ENCODE assay signal across 14 mouse cellular contexts in genomic region chr15:12907962-12908719, GRCm38 (mm10).
DNase-seq lines count a peak whose midpoint lies in the region; ATAC-seq and TF ChIP-seq lines count a peak whose summit lies in the region.
"Had no signal": no experiment of that assay in that cellular context is flagged by ENCODE, and none has a peak within 500 bp of the region (broad histone marks: within the 10 kb centered on the region; RNA-seq: fewer than 3 reads in every experiment).

No protein-coding gene starts in this region.

- H3K27ac ChIP-seq in forebrain, embryonic 16.5 days (ENCODE audit: low read length) = no peak overlapping the region
- no peak overlapping the region for H3K27ac ChIP-seq in forebrain, embryonic 12.5 days
- H3K27ac ChIP-seq in hindbrain, postnatal 0 days = no peak overlapping the region
- H3K27ac ChIP-seq in hindbrain, embryonic 13.5 days = no peak overlapping the region
- peak overlapping the region; percentile 14; the same call in 1 of the 2 replicates for H3K27ac ChIP-seq in liver, embryonic 13.5 days
- H3K27ac ChIP-seq: embryonic facial prominence, embryonic 12.5 days; kidney, postnatal 0 days; limb, embryonic 12.5 days; macrophage had no signal

- WGBS in forebrain, embryonic 16.5 days = 78% methylated on average over 19 of the region's 19 CpGs
- 83% methylated on average over 19 of the region's 19 CpGs for WGBS in forebrain, embryonic 12.5 days
- 83% methylated on average over 19 of the region's 19 CpGs for WGBS in hindbrain, postnatal 0 days
- WGBS in hindbrain, embryonic 13.5 days = 90% methylated on average over 19 of the region's 19 CpGs
- 71% methylated on average over 19 of the region's 19 CpGs for WGBS in liver, embryonic 13.5 days (ENCODE audit: insufficient replicate concordance)

- no peaks in the 10 kb centered on the region for H3K27me3 ChIP-seq in forebrain, embryonic 16.5 days (replicated peaks; ENCODE audit: control insufficient read depth, insufficient read depth, low read length)
- H3K27me3 ChIP-seq in forebrain, embryonic 12.5 days = no peaks in the 10 kb centered on the region
- H3K27me3 ChIP-seq in hindbrain, postnatal 0 days (ENCODE audit: insufficient read depth, low read length) = no peaks in the 10 kb centered on the region
- H3K27me3 ChIP-seq in hindbrain, embryonic 13.5 days = no peaks in the 10 kb centered on the region
- H3K27me3 ChIP-seq in G1E (ENCODE audit: insufficient read depth, low read length) = no peaks in the 10 kb centered on the region
- no peaks in the 10 kb centered on the region for H3K27me3 ChIP-seq in liver, embryonic 13.5 days
- H3K27me3 ChIP-seq: embryonic facial prominence, embryonic 12.5 days; limb, embryonic 12.5 days had no signal

- no peak for TF ChIP-seq CTCF in hindbrain, postnatal 0 days (IDR thresholded peaks at IDR 0.05; ENCODE audit: low read depth)
- TF ChIP-seq CTCF in G1E (IDR thresholded peaks at IDR 0.05; ENCODE audit: low read depth, low read length) = no peak

- H3K4me3 ChIP-seq in forebrain, embryonic 16.5 days (replicated peaks; ENCODE audit: low read length) = no peak overlapping the region
- no peak overlapping the region for H3K4me3 ChIP-seq in forebrain, embryonic 12.5 days (replicated peaks)
- H3K4me3 ChIP-seq in hindbrain, postnatal 0 days (ENCODE audit: low read length) = no peak overlapping the region
- H3K4me3 ChIP-seq in hindbrain, embryonic 13.5 days = no peak overlapping the region
- no peak overlapping the region; the same call in 1 of the 2 replicates for H3K4me3 ChIP-seq in G1E (ENCODE audit: low read depth, low read length)
- no peak overlapping the region for H3K4me3 ChIP-seq in liver, embryonic 13.5 days (replicated peaks)
- H3K4me3 ChIP-seq: embryonic facial prominence, embryonic 12.5 days; limb, embryonic 12.5 days had no signal

- no peaks in the 10 kb centered on the region for H3K9me3 ChIP-seq in forebrain, embryonic 16.5 days (ENCODE audit: control insufficient read depth, low read length)
- H3K9me3 ChIP-seq in forebrain, embryonic 12.5 days = no peaks in the 10 kb centered on the region
- H3K9me3 ChIP-seq in hindbrain, postnatal 0 days (ENCODE audit: low read length) = no peaks in the 10 kb centered on the region
- no peaks in the 10 kb centered on the region for H3K9me3 ChIP-seq in hindbrain, embryonic 13.5 days
- H3K9me3 ChIP-seq in G1E (replicated peaks) = no peaks in the 10 kb centered on the region
- no peaks in the 10 kb centered on the region for H3K9me3 ChIP-seq in liver, embryonic 13.5 days (replicated peaks)
- H3K9me3 ChIP-seq: embryonic facial prominence, embryonic 12.5 days; limb, embryonic 12.5 days had no signal

- no peak for DNase-seq in hindbrain, postnatal 0 days (ENCODE audit: low spot score)
- peak; percentile 59 for DNase-seq in G1E (ENCODE audit: low spot score)
- peak; percentile 33 for DNase-seq in liver, embryonic 13.5 days
- no peak for DNase-seq in urinary bladder, adult 2 months (ENCODE audit: low spot score)
- DNase-seq in adrenal gland, postnatal 36 days = no peak
- DNase-seq: adrenal gland, postnatal 10 days; cerebellum, postnatal 25 days had no signal

- peak; percentile 24 for ATAC-seq in forebrain, embryonic 16.5 days
- ATAC-seq in forebrain, embryonic 12.5 days (ENCODE audit: low FRiP score) = no peak
- ATAC-seq in hindbrain, postnatal 0 days = peak; percentile 22; the same call in 1 of the 2 replicates
- no peak for ATAC-seq in hindbrain, embryonic 13.5 days (ENCODE audit: low FRiP score)
- peak; percentile 86 for ATAC-seq in G1E (ENCODE audit: extremely low read depth, insufficient number of reproducible peaks, low FRiP score, poor library complexity, severe bottlenecking)
- peak; percentile 78 for ATAC-seq in liver, embryonic 13.5 days (ENCODE audit: low read depth)

- no peak overlapping the region for H3K9ac ChIP-seq in forebrain, embryonic 16.5 days (replicated peaks; ENCODE audit: low read depth, low read length)
- no peak overlapping the region for H3K9ac ChIP-seq in forebrain, embryonic 12.5 days
- no peak overlapping the region for H3K9ac ChIP-seq in hindbrain, postnatal 0 days (replicated peaks; ENCODE audit: low read length)
- H3K9ac ChIP-seq in hindbrain, embryonic 13.5 days = no peak overlapping the region
- H3K9ac ChIP-seq in liver, embryonic 13.5 days = no peak overlapping the region
- H3K9ac ChIP-seq: embryonic facial prominence, embryonic 12.5 days; limb, embryonic 12.5 days had no signal

- H3K4me2 ChIP-seq in forebrain, embryonic 16.5 days (ENCODE audit: low read length) = no peak overlapping the region
- H3K4me2 ChIP-seq in forebrain, embryonic 12.5 days = no peak overlapping the region
- H3K4me2 ChIP-seq in hindbrain, postnatal 0 days (ENCODE audit: low read depth, low read length) = no peak overlapping the region
- no peak overlapping the region for H3K4me2 ChIP-seq in hindbrain, embryonic 13.5 days
- H3K4me2 ChIP-seq in liver, embryonic 13.5 days = no peak overlapping the region
- H3K4me2 ChIP-seq: embryonic facial prominence, embryonic 12.5 days; limb, embryonic 12.5 days had no signal

- H3K4me1 ChIP-seq in forebrain, embryonic 16.5 days (replicated peaks; ENCODE audit: control insufficient read depth, insufficient read depth, low read length) = peaks cover 13% of the 10 kb centered on the region
- H3K4me1 ChIP-seq in forebrain, embryonic 12.5 days = no peaks in the 10 kb centered on the region
- H3K4me1 ChIP-seq in hindbrain, postnatal 0 days (ENCODE audit: insufficient read depth, low read length) = no peaks in the 10 kb centered on the region
- no peaks in the 10 kb centered on the region for H3K4me1 ChIP-seq in hindbrain, embryonic 13.5 days (replicated peaks)
- H3K4me1 ChIP-seq in G1E (ENCODE audit: insufficient read depth, low read depth, low read length) = peaks cover 42% of the 10 kb centered on the region
- H3K4me1 ChIP-seq in liver, embryonic 13.5 days (replicated peaks) = peaks cover 9% of the 10 kb centered on the region
- H3K4me1 ChIP-seq: limb, embryonic 12.5 days had no signal

- H3K36me3 ChIP-seq in forebrain, embryonic 16.5 days (ENCODE audit: control insufficient read depth, insufficient read depth) = peaks cover 12% of the 10 kb centered on the region
- H3K36me3 ChIP-seq in forebrain, embryonic 12.5 days (replicated peaks) = peaks cover 55% of the 10 kb centered on the region
- peaks cover 21% of the 10 kb centered on the region; the same call in 1 of the 2 replicates for H3K36me3 ChIP-seq in hindbrain, postnatal 0 days (ENCODE audit: insufficient read depth, low read length)
- H3K36me3 ChIP-seq in hindbrain, embryonic 13.5 days = peaks cover 38% of the 10 kb centered on the region
- peaks cover 81% of the 10 kb centered on the region for H3K36me3 ChIP-seq in G1E (replicated peaks)
- peaks cover 50% of the 10 kb centered on the region for H3K36me3 ChIP-seq in liver, embryonic 13.5 days

Comparison
In these comparisons a context has a peak if more than half of its experiments do, and no peak if none do; other contexts are left out.
1. ATAC-seq: peak in forebrain, embryonic 16.5 days (single experiment), hindbrain, postnatal 0 days (single experiment), G1E (single experiment) and liver, embryonic 13.5 days (single experiment); none in forebrain, embryonic 12.5 days (single experiment) and hindbrain, embryonic 13.5 days (single experiment).
2. DNase-seq: peak in G1E (single experiment) and liver, embryonic 13.5 days (single experiment); none in hindbrain, postnatal 0 days (single experiment), urinary bladder, adult 2 months (single experiment) and adrenal gland, postnatal 36 days (0 of 2).